In the genomic region with DNA sequence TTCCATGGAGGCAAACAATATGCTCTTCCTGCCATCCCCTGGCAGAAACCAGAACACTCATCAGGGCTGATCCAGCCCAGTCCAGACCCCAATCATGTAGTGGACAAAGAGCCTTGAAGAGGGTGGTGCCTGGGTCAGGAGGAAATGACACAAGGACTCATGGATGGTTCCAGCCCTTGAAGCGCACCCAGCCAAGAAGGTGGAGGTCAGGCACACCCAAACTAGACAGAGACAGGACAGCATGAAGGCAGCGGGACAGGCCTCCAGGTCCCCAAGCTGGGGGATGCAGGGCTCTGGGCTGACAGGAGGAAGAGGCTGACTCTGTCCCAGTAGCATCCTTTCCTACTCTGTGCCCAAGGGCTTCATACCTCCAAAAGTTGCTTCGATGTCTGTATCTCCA, we compare ENCODE assay signal across 23 mouse cellular contexts. TPM values are rescaled to one million over a fixed set of nuclear protein-coding genes. Genes with fewer than 3 reads are reported as not detected.
"Had no signal": no experiment of that assay in that cellular context is flagged by ENCODE, and none has a peak within 500 bp of the region (broad histone marks: within the 10 kb centered on the region; RNA-seq: fewer than 3 reads in every experiment).

No protein-coding gene starts in this region.

- H3K27ac ChIP-seq: midbrain, embryonic 12.5 days; neural tube, embryonic 12.5 days; stomach, embryonic 15.5 days; stomach, postnatal 0 days had no signal

- H3K4me3 ChIP-seq: midbrain, embryonic 12.5 days; neural tube, embryonic 12.5 days; stomach, embryonic 15.5 days had no signal

- H3K9ac ChIP-seq: lung, embryonic 14.5 days; midbrain, embryonic 12.5 days; neural tube, embryonic 12.5 days; stomach, embryonic 15.5 days had no signal

- H3K4me2 ChIP-seq: lung, embryonic 14.5 days; midbrain, embryonic 12.5 days; neural tube, embryonic 12.5 days; stomach, embryonic 15.5 days had no signal

- DNase-seq: lung, adult 18-20 months; lung, embryonic 14.5 days; lung, postnatal 10 days; lung, postnatal 4 days; midbrain, embryonic 14.5 days; right cerebral cortex, postnatal 14 days; thymus, adult 2 months; thymus, postnatal 25 days; thymus, postnatal 4 days had no signal

- H3K36me3 ChIP-seq: midbrain, embryonic 12.5 days; neural tube, embryonic 12.5 days; stomach, embryonic 15.5 days had no signal

- H3K9me3 ChIP-seq: midbrain, embryonic 12.5 days; neural tube, embryonic 12.5 days; stomach, embryonic 15.5 days had no signal

- ATAC-seq: midbrain, embryonic 16.5 days had no signal

RNA-seq across cellular contexts. Expression of a gene that starts 4.1 kb away (rescaled TPM):
- total RNA-seq: megakaryocyte, adult 5-6 weeks; megakaryocyte-erythroid progenitor cell, adult 5-6 weeks; neutrophil, adult 5-6 weeks had no signal

RNA-seq across cellular contexts. Expression of a gene that starts 7.7 kb away (rescaled TPM):
- total RNA-seq: megakaryocyte, adult 5-6 weeks; megakaryocyte-erythroid progenitor cell, adult 5-6 weeks; neutrophil, adult 5-6 weeks had no signal
- polyA plus RNA-seq: liver, embryonic 16.5 days; lung, embryonic 14.5 days; lung, embryonic 16.5 days; midbrain, embryonic 12.5 days; midbrain, embryonic 14.5 days; midbrain, embryonic 16.5 days; neural tube, embryonic 12.5 days; neural tube, embryonic 14.5 days; stomach, embryonic 15.5 days; stomach, postnatal 0 days; urinary bladder, adult 2 months had no signal

RNA-seq across cellular contexts. Expression of a gene that starts 14.7 kb away (rescaled TPM):
- total RNA-seq: megakaryocyte, adult 5-6 weeks; megakaryocyte-erythroid progenitor cell, adult 5-6 weeks; neutrophil, adult 5-6 weeks had no signal
- polyA plus RNA-seq: liver, embryonic 16.5 days; lung, embryonic 14.5 days; lung, embryonic 16.5 days; spleen, adult 2 months; stomach, embryonic 15.5 days; stomach, postnatal 0 days; testis, adult 2 months had no signal

RNA-seq across cellular contexts. Expression of a gene that starts 58.6 kb away (rescaled TPM):
- total RNA-seq: megakaryocyte-erythroid progenitor cell, adult 5-6 weeks; neutrophil, adult 5-6 weeks had no signal
